Mouse (Mus musculus) E14TG2a.4 (cell line): ENCODE data around the gene Nucb1.
A peak's percentile ranks its signal among the peaks of the same experiment; 100 is the strongest.
"Not testable (repeated sequence)": the region's sequence is repeated elsewhere in the genome, so short reads cannot be mapped to it uniquely, and the experiment has no call there.

Experiments used
- H3K27me3 ChIP-seq: 2 replicates; pipeline ENCODE4 v1.6.1; 2014; ENCODE audit warnings: low read length, control low read depth; ENCODE audit not compliant: insufficient read depth
- H3K36me3 ChIP-seq: 2 replicates; pipeline ENCODE4 v1.6.1; 2014; ENCODE audit warnings: low read length, control low read depth; ENCODE audit not compliant: insufficient read depth
- H3K4me1 ChIP-seq: replicated peaks from 2 replicates; pipeline ENCODE4 v1.6.1; 2014; ENCODE audit warnings: low read depth, low read length, control low read depth
- H3K4me3 ChIP-seq: replicated peaks from 2 replicates; pipeline ENCODE4 v1.5.1; 2014; ENCODE audit warnings: mild to moderate bottlenecking, low read length
- H3K9me3 ChIP-seq: 2 replicates; pipeline ENCODE4 v1.6.1; 2014; ENCODE audit warnings: low read length, control low read depth
- CTCF ChIP-seq: conservative IDR thresholded peaks from 2 replicates; pipeline ENCODE4 v1.5.1; 2014; ENCODE audit warnings: low read length
- NANOG ChIP-seq: IDR thresholded peaks from 2 replicates; pipeline ENCODE4 v1.6.1; 2014; ENCODE audit warnings: borderline replicate concordance, low read length, mixed read lengths
- POU5F1 ChIP-seq: IDR thresholded peaks from 2 replicates; pipeline ENCODE4 v1.6.1; 2014; ENCODE audit warnings: low read length, borderline replicate concordance

The Nucb1 gene

DNA sequence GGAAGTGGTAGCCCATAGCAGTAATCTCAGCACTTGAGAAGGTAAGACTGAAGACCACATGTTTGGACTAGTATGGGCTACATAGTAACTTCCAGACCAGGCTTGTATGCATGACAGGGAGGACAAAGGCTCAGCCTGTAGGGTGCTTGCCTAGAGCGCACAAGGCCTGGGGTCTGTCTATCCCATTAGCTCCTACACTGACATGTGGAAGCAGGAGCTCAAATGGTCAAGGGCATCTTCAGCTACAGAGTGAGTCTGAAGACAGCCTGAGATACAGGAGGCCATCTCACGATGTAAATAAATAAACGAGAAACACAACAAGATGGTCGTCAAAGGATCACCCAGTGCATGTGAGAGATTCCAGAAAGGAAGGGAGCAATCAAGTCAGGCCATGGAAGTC is 47.9 kb downstream of the Nucb1 start:
- H3K4me3 ChIP-seq = peak overlapping the region; percentile 75
- no peaks in the 10 kb centered on the region for H3K27me3 ChIP-seq
- TF ChIP-seq NANOG (no peak), POU5F1 (no peak), CTCF (no peak)
- H3K4me1 ChIP-seq = peaks cover 58% of the 10 kb centered on the region
- H3K36me3 ChIP-seq = peaks cover 74% of the 10 kb centered on the region
- no peaks in the 10 kb centered on the region for H3K9me3 ChIP-seq

DNA sequence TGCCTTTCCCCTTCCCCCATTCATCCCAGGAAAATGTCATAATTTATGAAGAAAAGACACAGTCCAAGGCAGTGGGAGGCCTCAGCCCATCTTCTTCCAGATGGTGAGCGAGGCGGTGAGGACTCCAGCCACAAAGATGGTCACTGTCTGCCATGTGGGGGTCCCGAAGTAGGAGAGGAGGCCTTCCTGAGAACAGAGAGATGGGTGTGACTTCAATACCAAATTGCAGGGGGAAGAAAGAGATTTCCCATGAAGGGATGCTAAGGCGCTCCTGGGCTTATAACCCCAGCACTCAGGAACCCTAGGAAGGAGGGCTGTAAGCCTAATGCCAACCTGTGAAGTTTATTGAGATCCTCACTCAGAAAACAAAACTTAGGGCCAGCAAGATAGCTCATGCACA is 48.4 kb downstream of the Nucb1 start:
- Histone ChIP-seq H3K36me3 (peaks cover 79% of the 10 kb centered on the region), H3K9me3 (no peaks in the 10 kb centered on the region), H3K4me3 (peak overlapping the region; percentile 75), H3K27me3 (no peaks in the 10 kb centered on the region), H3K4me1 (peaks cover 58% of the 10 kb centered on the region)
- TF ChIP-seq POU5F1 (no peak), NANOG (no peak), CTCF (no peak)

DNA sequence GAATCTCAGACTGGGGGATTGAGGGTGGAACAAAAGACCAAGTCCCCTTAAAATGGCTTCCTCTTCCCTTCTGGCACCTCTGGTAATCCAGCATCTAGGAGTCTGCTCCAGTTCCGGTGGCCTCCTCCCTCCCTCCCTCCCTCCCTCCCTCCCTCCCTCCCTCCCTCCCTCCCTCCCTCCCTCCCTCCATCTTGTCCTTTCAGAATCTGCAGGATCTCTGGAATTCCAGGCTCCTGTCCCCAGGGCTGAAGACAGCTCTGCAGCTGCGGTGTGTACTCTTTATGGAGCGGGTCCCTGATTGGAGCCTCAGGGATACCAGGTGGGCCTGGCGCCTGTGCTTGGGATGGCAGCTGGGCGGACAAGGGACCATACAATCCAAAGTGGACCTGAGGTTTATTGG is 48.9 kb downstream of the Nucb1 start:
- Histone ChIP-seq H3K4me3 (peak overlapping the region; percentile 76), H3K36me3 (peaks cover 82% of the 10 kb centered on the region), H3K4me1 (peaks cover 62% of the 10 kb centered on the region), H3K9me3 (no peaks in the 10 kb centered on the region), H3K27me3 (no peaks in the 10 kb centered on the region)
- TF ChIP-seq POU5F1 = no peak

DNA sequence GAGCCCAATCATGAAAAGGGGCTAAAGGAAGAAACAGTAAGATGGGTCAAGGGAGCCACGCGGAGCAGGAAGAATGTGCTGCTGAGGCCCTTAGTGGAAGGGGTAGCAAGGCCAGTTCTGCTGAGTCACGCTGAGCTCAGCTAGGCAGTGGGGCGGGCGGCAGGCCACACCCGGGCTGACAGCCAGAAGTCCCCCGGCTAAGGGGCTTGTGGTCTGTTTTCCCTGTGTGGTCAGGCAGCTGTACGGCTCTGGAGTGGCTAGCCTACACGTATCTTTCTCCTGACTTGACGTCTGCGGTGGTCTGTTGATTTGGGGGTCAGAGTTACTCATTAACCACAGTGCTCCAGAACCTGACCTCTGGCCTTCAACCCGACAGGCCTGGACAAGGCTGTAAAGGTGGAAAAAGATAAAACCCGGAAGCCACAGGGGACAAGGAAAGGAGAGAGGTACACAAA is 49.3 kb downstream of the Nucb1 start:
- H3K4me1 ChIP-seq = peaks cover 67% of the 10 kb centered on the region
- TF ChIP-seq POU5F1 (no peak), NANOG (no peak), CTCF (no peak)

DNA sequence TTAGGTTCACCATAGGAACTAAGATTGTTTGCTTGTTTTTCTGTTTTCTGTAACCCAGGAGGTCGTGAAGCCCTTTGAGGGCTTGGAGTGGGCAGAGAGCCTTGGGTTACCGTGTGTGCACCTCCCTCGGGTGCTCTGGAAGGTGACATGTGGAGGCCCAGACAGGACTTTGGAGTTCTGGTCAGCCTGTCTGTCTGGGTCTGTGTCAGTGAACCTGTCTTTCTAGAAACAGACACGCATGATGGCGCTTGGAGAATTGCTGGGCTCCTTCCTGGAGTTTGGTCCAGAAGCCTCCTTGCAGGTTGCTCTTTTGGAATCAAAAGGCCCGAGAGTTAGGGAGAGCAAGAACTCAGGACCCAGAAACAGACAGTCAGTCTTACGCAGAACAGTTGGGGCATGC is 49.8 kb downstream of the Nucb1 start:
- no peaks in the 10 kb centered on the region for H3K27me3 ChIP-seq
- H3K9me3 ChIP-seq = no peaks in the 10 kb centered on the region
- peaks cover 69% of the 10 kb centered on the region for H3K4me1 ChIP-seq
- TF ChIP-seq CTCF = no peak
- TF ChIP-seq POU5F1 = no peak
- no peak for TF ChIP-seq NANOG
- H3K36me3 ChIP-seq = peaks cover 83% of the 10 kb centered on the region
- H3K4me3 ChIP-seq = peak overlapping the region; percentile 76

More for the DNA sequence above, 49.3 kb downstream of the Nucb1 start:
- Histone ChIP-seq H3K4me3 (peak overlapping the region; percentile 76), H3K36me3 (peaks cover 83% of the 10 kb centered on the region), H3K9me3 (no peaks in the 10 kb centered on the region), H3K27me3 (no peaks in the 10 kb centered on the region)

DNA sequence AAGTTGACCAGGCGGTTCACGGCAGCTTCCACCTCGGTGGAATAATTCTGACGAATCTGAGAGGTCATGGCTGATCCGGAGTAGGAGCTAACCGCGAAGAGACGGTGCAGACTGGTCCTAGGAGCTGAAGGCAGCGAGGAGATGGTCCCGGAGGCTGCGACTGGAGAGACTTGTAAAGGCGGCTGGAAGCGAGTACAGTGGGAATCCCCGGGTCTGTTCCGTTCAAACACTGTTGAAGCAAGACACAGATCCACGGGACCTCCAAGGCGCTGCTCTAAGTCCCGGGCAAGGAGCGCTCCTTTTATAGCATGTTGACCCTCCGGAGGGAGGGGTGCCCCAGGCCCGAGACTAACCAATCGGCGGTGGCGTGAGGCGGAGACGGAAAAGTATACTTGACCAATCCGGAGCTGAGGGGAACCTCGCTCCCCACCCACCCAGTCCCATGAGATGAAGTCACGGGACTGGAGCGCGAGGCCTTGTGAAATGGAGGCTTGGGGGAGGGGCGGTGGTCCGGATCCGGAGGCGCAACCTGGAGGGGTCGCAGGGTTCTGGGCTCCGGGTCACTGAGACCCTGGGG is 50.6 kb downstream of the Nucb1 start, which contains the start of gene Ftl1:
TSS of gene Ftl1 (minus strand) at position 321 of the 577 bp plus-strand sequence.
- H3K27me3 ChIP-seq, H3K9me3 ChIP-seq: not testable (repeated sequence)
- Histone ChIP-seq H3K4me3 (peak within 1 kb of the TSS; percentile 96), H3K4me1 (peaks cover 69% of the 10 kb centered on the region), H3K36me3 (peaks cover 83% of the 10 kb centered on the region)

DNA sequence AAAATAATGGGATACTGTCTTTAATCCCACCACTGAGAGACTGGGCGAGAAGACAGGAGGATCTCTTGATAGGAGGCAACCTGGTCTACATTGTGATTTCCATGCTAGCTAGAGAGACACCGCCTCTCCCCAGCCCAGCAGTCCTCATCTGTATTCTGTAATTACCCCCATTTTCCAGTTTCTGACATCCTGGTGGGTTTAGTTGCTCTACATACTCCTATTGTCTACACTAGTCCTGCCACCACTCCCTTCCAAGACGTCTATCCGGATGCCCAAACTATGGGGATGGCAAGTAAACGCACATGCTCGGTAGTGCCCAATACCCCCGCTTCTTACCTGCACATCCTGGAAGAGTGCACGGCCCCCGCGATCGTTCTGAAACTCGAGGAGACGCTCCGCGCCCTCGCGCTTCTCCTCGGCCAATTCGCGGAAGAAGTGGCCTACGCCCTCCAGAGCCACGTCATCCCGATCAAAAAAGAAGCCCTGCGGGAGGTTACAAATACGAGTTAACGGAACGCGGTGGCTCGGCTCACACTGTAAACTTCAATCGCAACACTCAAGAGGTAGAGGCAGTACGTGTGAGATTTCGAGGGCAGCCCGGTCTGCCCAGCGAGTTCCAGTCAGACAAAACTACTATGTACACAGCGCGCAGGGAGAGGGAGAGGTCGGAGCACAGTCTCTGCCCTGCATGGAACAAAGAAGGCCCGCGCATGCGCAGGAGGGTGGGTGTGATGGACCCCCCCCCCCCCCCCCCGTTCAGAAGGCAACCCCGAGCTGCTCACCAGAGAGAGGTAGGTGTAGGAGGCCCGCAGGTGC is 51.2 kb downstream of the Nucb1 start:
- Histone ChIP-seq H3K4me3 (peak overlapping the region; percentile 96), H3K27me3 (no peaks in the 10 kb centered on the region), H3K36me3 (peaks cover 81% of the 10 kb centered on the region), H3K4me1 (peaks cover 67% of the 10 kb centered on the region), H3K9me3 (no peaks in the 10 kb centered on the region)
- TF ChIP-seq NANOG (no peak), POU5F1 (no peak), CTCF (no peak)

DNA sequence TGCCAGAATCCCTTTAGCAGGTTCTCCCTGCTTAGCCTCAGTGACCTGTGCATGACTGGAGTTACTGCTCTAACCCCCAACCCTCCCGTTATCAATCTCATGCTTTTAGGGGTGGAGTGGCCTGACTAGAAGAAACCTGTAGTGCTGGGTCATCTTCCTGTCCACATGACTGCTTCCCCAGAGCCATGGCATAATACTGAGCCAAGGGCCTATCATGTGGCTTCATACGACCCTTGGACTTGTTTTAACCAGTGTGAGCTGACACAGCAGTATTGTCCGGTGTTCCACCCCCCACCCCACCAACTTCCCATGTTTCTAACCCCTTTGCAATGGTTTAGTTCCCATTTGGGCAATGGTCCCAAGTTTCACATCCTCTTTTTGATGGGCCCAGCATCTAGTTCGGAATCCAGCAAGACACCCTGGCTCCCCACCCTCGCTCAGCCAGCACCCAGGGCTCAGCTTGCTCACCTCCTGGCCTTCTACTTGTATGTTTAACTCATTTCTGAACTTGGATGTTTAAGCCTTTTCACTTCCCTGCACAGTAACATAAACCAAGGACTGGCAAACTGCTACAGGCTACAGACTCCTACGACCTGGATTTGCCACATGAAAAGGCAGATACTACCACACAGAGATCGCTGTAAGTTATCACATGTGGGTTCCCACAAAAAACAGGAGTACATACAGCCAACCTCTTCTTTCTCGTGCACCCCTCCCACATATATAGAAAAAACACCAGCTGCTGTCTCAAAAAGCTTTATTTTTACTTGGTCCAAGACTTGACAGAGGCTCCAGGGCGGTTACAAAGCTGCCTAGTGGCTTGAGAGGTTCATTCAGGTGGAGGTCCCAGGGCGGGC is 52.8 kb downstream of the Nucb1 start:
- Histone ChIP-seq H3K4me3 (peak overlapping the region; percentile 96), H3K9me3 (no peaks in the 10 kb centered on the region), H3K27me3 (no peaks in the 10 kb centered on the region), H3K36me3 (peaks cover 78% of the 10 kb centered on the region), H3K4me1 (peaks cover 53% of the 10 kb centered on the region)
- TF ChIP-seq NANOG (no peak), POU5F1 (no peak), CTCF (no peak)
